Mouse (Mus musculus): Measurements from ENCODE around the gene Arid3c. TPM values are rescaled to one million over a fixed set of nuclear protein-coding genes. Genes with fewer than 3 reads are reported as not detected.
A peak's percentile ranks its signal among the peaks of the same experiment; 100 is the strongest.
"Not testable (repeated sequence)": the region's sequence is repeated elsewhere in the genome, so short reads cannot be mapped to it uniquely, and the experiment has no call there.

The Arid3c gene
- 0.12 and 0.15 TPM in 2 replicates for polyA plus RNA-seq (2014; fragmentation: Nextera tagmentation; extraction: Ambion mirVana)

DNA sequence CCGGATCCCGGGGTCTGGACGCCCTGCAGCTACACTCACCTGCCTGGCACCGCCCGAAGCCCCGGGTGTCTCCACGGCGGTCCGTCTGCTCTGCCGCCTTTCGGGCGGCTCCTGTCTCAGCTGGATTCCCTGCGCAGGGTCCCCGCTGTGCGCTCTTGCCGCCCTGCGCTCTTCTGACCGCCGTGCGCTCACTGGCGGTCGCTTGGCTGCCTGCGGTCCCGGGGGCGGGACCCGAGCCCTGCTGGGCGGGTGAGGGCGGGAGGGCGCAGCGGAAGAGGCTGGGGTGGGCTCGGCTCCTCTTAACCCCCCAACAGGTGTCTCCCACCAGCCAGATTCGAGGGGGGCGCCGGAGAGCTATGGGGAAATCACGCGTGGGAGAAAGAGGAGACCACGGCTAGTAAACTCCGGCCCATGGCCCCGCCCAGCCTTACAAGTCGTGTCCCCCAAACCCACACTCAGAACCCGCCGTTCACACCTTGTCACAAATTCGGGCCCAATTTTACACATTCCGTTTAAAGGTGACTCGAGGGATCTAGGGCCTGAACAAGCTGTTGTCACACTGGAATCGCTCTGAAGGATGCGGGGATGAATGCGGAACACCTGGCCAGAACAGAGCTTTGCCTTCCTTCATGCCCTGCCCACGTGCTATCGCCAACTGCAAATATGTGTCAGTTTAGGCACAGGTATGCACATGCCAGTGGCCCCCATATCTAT is at the start of gene Arid3c:
Gene Arid3c (minus strand): TSS at position 91 of the 714 bp plus-strand sequence.
- peak within 1 kb of the TSS; percentile 63 for H3K4me2 ChIP-seq (ENCODE audit: low read depth, low read length)
- H3K9ac ChIP-seq (ENCODE audit: low read depth, low read length) = peak within 1 kb of the TSS; percentile 45
- H3K9me3 ChIP-seq (ENCODE audit: control insufficient read depth, low read length) = 0 out of 2 replicates have a peak, but pooled peaks cover 5% of the 10 kb centered on the region
- no peaks in the 10 kb centered on the region for H3K36me3 ChIP-seq (ENCODE audit: control insufficient read depth, insufficient read depth, low read length)
- DNase-seq (ENCODE audit: low spot score) (no peak), ATAC-seq (ENCODE audit: low read depth) (peak; percentile 28; the same call in 1 of the 2 replicates)
- H3K27ac ChIP-seq (replicated peaks; ENCODE audit: low read depth, low read length) = no peak within 1 kb of the TSS
- H3K27me3 ChIP-seq (replicated peaks; ENCODE audit: control insufficient read depth, insufficient read depth, low read length) = peaks cover 70% of the 10 kb centered on the region
- WGBS = 5% methylated on average over 33 of the region's 50 CpGs
- H3K4me3 ChIP-seq (ENCODE audit: low read depth, low read length) = peak within 1 kb of the TSS; percentile 36
- peaks cover 3% of the 10 kb centered on the region; the same call in 1 of the 2 replicates for H3K4me1 ChIP-seq (ENCODE audit: control insufficient read depth, insufficient read depth, low read length)

- not testable (repeated sequence) for H3K4me1 ChIP-seq (ENCODE audit: control insufficient read depth, insufficient read depth, low read length); H3K27ac ChIP-seq (replicated peaks; ENCODE audit: low read depth, low read length); H3K27me3 ChIP-seq (replicated peaks; ENCODE audit: control insufficient read depth, insufficient read depth, low read length); H3K9me3 ChIP-seq (ENCODE audit: control insufficient read depth, low read length); ATAC-seq (ENCODE audit: low read depth); H3K36me3 ChIP-seq (ENCODE audit: control insufficient read depth, insufficient read depth, low read length); H3K4me3 ChIP-seq (ENCODE audit: low read depth, low read length); DNase-seq (ENCODE audit: low spot score); H3K4me2 ChIP-seq (ENCODE audit: low read depth, low read length); H3K9ac ChIP-seq (ENCODE audit: low read depth, low read length)
- WGBS = 60% methylated on average over 1 of the region's 1 CpGs
Measured at GRCm38 (mm10) chr4:41775840-41776239, 44.9 kb upstream of the Arid3c start.

- not testable (repeated sequence) for H3K27ac ChIP-seq (replicated peaks; ENCODE audit: low read depth, low read length); H3K4me1 ChIP-seq (ENCODE audit: control insufficient read depth, insufficient read depth, low read length); H3K9me3 ChIP-seq (ENCODE audit: control insufficient read depth, low read length); DNase-seq (ENCODE audit: low spot score); ATAC-seq (ENCODE audit: low read depth); H3K36me3 ChIP-seq (ENCODE audit: control insufficient read depth, insufficient read depth, low read length); H3K27me3 ChIP-seq (replicated peaks; ENCODE audit: control insufficient read depth, insufficient read depth, low read length)
- Histone ChIP-seq H3K4me2 (ENCODE audit: low read depth, low read length) (peak overlapping the region; percentile 49), H3K4me3 (ENCODE audit: low read depth, low read length) (peak overlapping the region; percentile 37; the same call in 1 of the 2 replicates), H3K9ac (ENCODE audit: low read depth, low read length) (peak overlapping the region; percentile 43; the same call in 1 of the 2 replicates)
- 68% methylated on average over 3 of the region's 3 CpGs for WGBS
Measured at GRCm38 (mm10) chr4:41774506-41774905, 43.6 kb upstream of the Arid3c start.

GRCm38 (mm10) chr4:41774002-41774401 is 43.1 kb upstream of the Arid3c start, which contains the start of gene Ccl27a:
Gene Ccl27a (minus strand): TSS chr4:41774247.
- peak within 1 kb of the TSS; percentile 43; the same call in 1 of the 2 replicates for H3K9ac ChIP-seq (ENCODE audit: low read depth, low read length)
- under 1% methylated on average over 12 of the region's 14 CpGs for WGBS
- DNase-seq (ENCODE audit: low spot score) = peak; percentile 93
- not testable (repeated sequence) for ATAC-seq (ENCODE audit: low read depth); H3K27me3 ChIP-seq (replicated peaks; ENCODE audit: control insufficient read depth, insufficient read depth, low read length); H3K4me1 ChIP-seq (ENCODE audit: control insufficient read depth, insufficient read depth, low read length); H3K36me3 ChIP-seq (ENCODE audit: control insufficient read depth, insufficient read depth, low read length); H3K9me3 ChIP-seq (ENCODE audit: control insufficient read depth, low read length)
- H3K4me3 ChIP-seq (ENCODE audit: low read depth, low read length) = peak within 1 kb of the TSS; percentile 37
- H3K27ac ChIP-seq (replicated peaks; ENCODE audit: low read depth, low read length) = peak within 1 kb of the TSS; percentile 52; the same call in 1 of the 2 replicates
- peak within 1 kb of the TSS; percentile 49 for H3K4me2 ChIP-seq (ENCODE audit: low read depth, low read length)

DNA sequence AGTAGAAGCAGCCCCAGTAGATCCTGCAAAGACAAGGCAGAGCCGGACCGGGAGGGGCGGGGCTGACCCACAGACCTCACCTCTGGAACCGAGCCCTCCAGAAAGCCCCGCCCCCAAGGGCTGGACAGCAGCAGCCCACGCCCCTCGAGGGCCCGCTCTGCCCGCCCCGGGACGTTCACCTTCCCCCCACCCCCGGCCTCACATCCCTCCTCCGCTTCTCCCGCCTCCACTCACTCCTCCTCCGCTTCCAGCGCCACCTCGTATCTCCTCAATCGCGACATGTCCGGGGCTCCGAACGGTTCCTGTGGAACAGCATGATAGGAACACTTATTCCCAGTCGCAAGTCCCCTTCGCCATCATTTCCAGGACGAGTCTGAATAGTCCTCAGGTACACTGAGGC is 42.6 kb upstream of the Arid3c start:
- Histone ChIP-seq H3K9ac (ENCODE audit: low read depth, low read length) (0 out of 2 replicates have a peak overlapping the region, but pooled peaks have one; percentile 19), H3K4me2 (ENCODE audit: low read depth, low read length) (peak overlapping the region; percentile 49), H3K27ac (replicated peaks; ENCODE audit: low read depth, low read length) (0 out of 2 replicates have a peak overlapping the region, but pooled peaks have one; percentile 52), H3K4me3 (ENCODE audit: low read depth, low read length) (peak overlapping the region; percentile 37)
- peak; percentile 82 for DNase-seq (ENCODE audit: low spot score)
- WGBS = 1% methylated on average over 14 of the region's 25 CpGs
- not testable (repeated sequence) for H3K4me1 ChIP-seq (ENCODE audit: control insufficient read depth, insufficient read depth, low read length); H3K27me3 ChIP-seq (replicated peaks; ENCODE audit: control insufficient read depth, insufficient read depth, low read length); ATAC-seq (ENCODE audit: low read depth); H3K9me3 ChIP-seq (ENCODE audit: control insufficient read depth, low read length); H3K36me3 ChIP-seq (ENCODE audit: control insufficient read depth, insufficient read depth, low read length)

DNA sequence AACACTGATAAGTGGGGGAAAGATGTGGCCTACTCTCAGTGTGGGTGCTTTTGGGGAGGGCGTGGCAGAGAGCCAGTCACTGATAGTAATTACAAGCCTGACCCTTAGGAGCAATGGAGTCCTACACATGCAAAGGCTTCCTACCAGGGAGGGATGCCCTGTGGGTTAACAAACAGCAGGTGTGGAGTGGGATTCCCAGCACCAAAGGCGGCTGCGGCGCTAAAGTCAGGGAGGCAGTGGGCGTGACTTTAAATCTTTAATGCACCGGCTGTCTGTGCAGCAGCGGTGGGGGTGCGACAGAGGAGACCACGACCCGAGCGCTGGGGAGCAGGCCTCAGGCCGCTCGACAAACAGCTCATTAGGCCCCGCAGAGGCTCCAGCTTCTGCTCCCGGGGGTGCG is 42.0 kb upstream of the Arid3c start:
- WGBS = 5% methylated on average over 5 of the region's 16 CpGs
- peak overlapping the region; percentile 45 for H3K4me2 ChIP-seq (ENCODE audit: low read depth, low read length)
- H3K9ac ChIP-seq (ENCODE audit: low read depth, low read length) = 0 out of 2 replicates have a peak overlapping the region, but pooled peaks have one; percentile 19
- H3K36me3 ChIP-seq (ENCODE audit: control insufficient read depth, insufficient read depth, low read length); H3K27ac ChIP-seq (replicated peaks; ENCODE audit: low read depth, low read length); H3K9me3 ChIP-seq (ENCODE audit: control insufficient read depth, low read length); DNase-seq (ENCODE audit: low spot score); ATAC-seq (ENCODE audit: low read depth); H3K4me1 ChIP-seq (ENCODE audit: control insufficient read depth, insufficient read depth, low read length); H3K27me3 ChIP-seq (replicated peaks; ENCODE audit: control insufficient read depth, insufficient read depth, low read length): not testable (repeated sequence)
- H3K4me3 ChIP-seq (ENCODE audit: low read depth, low read length) = peak overlapping the region; percentile 23; the same call in 1 of the 2 replicates

GRCm38 (mm10) chr4:41767301-41767700 is 36.4 kb upstream of the Arid3c start:
- H3K27ac ChIP-seq (replicated peaks; ENCODE audit: low read depth, low read length); H3K4me3 ChIP-seq (ENCODE audit: low read depth, low read length); H3K9ac ChIP-seq (ENCODE audit: low read depth, low read length); H3K27me3 ChIP-seq (replicated peaks; ENCODE audit: control insufficient read depth, insufficient read depth, low read length); DNase-seq (ENCODE audit: low spot score); ATAC-seq (ENCODE audit: low read depth); H3K4me2 ChIP-seq (ENCODE audit: low read depth, low read length); H3K9me3 ChIP-seq (ENCODE audit: control insufficient read depth, low read length); H3K4me1 ChIP-seq (ENCODE audit: control insufficient read depth, insufficient read depth, low read length): not testable (repeated sequence)
- WGBS = 74% methylated on average over 9 of the region's 10 CpGs
- peaks cover 22% of the 10 kb centered on the region for H3K36me3 ChIP-seq (ENCODE audit: control insufficient read depth, insufficient read depth, low read length)

DNA sequence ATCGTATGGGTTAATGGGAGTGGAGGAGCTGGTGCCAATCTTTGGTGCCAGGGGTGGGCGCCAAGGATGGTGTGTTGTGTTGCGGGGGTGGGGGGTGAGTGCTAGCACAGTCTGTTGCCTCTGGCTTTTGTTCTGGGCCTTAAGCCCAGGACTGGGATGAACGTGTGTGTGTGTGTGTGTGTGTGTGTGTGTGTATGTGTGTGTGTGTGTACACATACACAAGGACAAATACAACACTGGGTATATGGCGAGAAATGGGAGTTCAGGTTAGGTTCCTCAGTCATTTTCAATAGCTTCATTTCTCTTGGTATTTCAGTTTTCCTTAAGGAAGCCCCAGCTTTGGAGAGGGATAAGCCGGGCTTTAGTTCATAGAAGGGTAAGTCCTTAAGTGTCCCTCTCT is 32.2 kb upstream of the Arid3c start:
- peak overlapping the region; percentile 69 for H3K4me2 ChIP-seq (ENCODE audit: low read depth, low read length)
- 54% methylated on average over 3 of the region's 6 CpGs for WGBS
- not testable (repeated sequence) for H3K27me3 ChIP-seq (replicated peaks; ENCODE audit: control insufficient read depth, insufficient read depth, low read length); ATAC-seq (ENCODE audit: low read depth); H3K9me3 ChIP-seq (ENCODE audit: control insufficient read depth, low read length); DNase-seq (ENCODE audit: low spot score)
- peak overlapping the region; percentile 63 for H3K9ac ChIP-seq (ENCODE audit: low read depth, low read length)
- H3K4me1 ChIP-seq (ENCODE audit: control insufficient read depth, insufficient read depth, low read length) = peaks cover 16% of the 10 kb centered on the region
- peak overlapping the region; percentile 52 for H3K4me3 ChIP-seq (ENCODE audit: low read depth, low read length)
- peak overlapping the region; percentile 97 for H3K27ac ChIP-seq (replicated peaks; ENCODE audit: low read depth, low read length)
- peaks cover 21% of the 10 kb centered on the region for H3K36me3 ChIP-seq (ENCODE audit: control insufficient read depth, insufficient read depth, low read length)
